Mouse (Mus musculus) kidney, adult 18-20 months (tissue): ENCODE measurements at regions not wholly inside any gene's neighbourhood (a gene's known extent, or its start where the extent isn't known, plus 50 kb on each side); places are given as distances from the start of the nearest gene placed in this dataset.

Experiments used
- DNase-seq: peaks from one replicate; pipeline ENCODE4 v3.0.0; 2021

GRCm38 (mm10) chr8:92302694-92303093 lies 54.7 kb upstream of the Irx5 start:
- DNase-seq = no peak

GRCm38 (mm10) chr8:92301029-92301428 lies 56.4 kb upstream of the Irx5 start:
- DNase-seq = no peak

- no peak for DNase-seq
These were observed 70.3 kb upstream of the Irx5 start for GRCm38 (mm10) chr8:92286841-92287811.

GRCm38 (mm10) chr8:92275755-92276154 lies 81.7 kb upstream of the Irx5 start:
- DNase-seq = no peak

GRCm38 (mm10) chr8:92272726-92273125 lies 84.7 kb upstream of the Irx5 start:
- no peak for DNase-seq

- DNase-seq = no peak
These were observed 85.4 kb upstream of the Irx5 start for GRCm38 (mm10) chr8:92272073-92272472.

- DNase-seq = no peak
These were observed 86.8 kb upstream of the Irx5 start for GRCm38 (mm10) chr8:92270636-92271035.

- DNase-seq = no peak
These were observed 90.0 kb upstream of the Irx5 start for GRCm38 (mm10) chr8:92267415-92267814.

GRCm38 (mm10) chr8:92260056-92260455 lies 97.4 kb upstream of the Irx5 start:
- no peak for DNase-seq

GRCm38 (mm10) chr8:92258258-92258657 lies 99.2 kb upstream of the Irx5 start:
- no peak for DNase-seq

GRCm38 (mm10) chr8:92252597-92253375 lies 104.6 kb upstream of the Irx5 start:
- DNase-seq = no peak

- no peak for DNase-seq
These were observed 111.1 kb upstream of the Irx5 start for GRCm38 (mm10) chr8:92246301-92246700.

GRCm38 (mm10) chr8:92240686-92241275 lies 116.6 kb upstream of the Irx5 start:
- DNase-seq = no peak

GRCm38 (mm10) chr8:92231326-92232225 lies 125.8 kb upstream of the Irx5 start:
- DNase-seq = no peak

GRCm38 (mm10) chr8:92229526-92229925 lies 127.9 kb upstream of the Irx5 start:
- DNase-seq = no peak

- DNase-seq = no peak
These were observed 132.5 kb upstream of the Irx5 start for GRCm38 (mm10) chr8:92224929-92225328.

- DNase-seq = no peak
These were observed 134.4 kb upstream of the Irx5 start for GRCm38 (mm10) chr8:92222992-92223391.

- no peak for DNase-seq
These were observed 138.1 kb upstream of the Irx5 start for GRCm38 (mm10) chr8:92219181-92219890.

GRCm38 (mm10) chr8:92217521-92217920 lies 139.9 kb upstream of the Irx5 start:
- no peak for DNase-seq

GRCm38 (mm10) chr8:92216176-92216575 lies 141.2 kb upstream of the Irx5 start:
- DNase-seq = no peak

GRCm38 (mm10) chr8:92212786-92213535 lies 144.5 kb upstream of the Irx5 start:
- DNase-seq = no peak
